Mouse (Mus musculus) heart, adult 2 months (tissue): ENCODE measurements around the gene Nt5e. TPM values are rescaled to one million over a fixed set of nuclear protein-coding genes. Genes with fewer than 3 reads are reported as not detected.

Source experiments
- DNase-seq, 2 experiments: peaks; one replicate each; pipeline ENCODE4 v3.0.0; 2021
- H3K27ac ChIP-seq: fragments of 200-600 bp; 2 replicates; pipeline ENCODE4 v1.8.1; 2022
- H3K27me3 ChIP-seq: fragments of 200-500 bp; 2 replicates; pipeline ENCODE4 v1.6.1; 2012; ENCODE audit warnings: mild to moderate bottlenecking, low read length, inconsistent platforms, mixed read lengths; ENCODE audit not compliant: control insufficient read depth, insufficient read depth
- H3K36me3 ChIP-seq: fragments of 200-500 bp; 2 replicates; pipeline ENCODE4 v1.6.1; 2012; ENCODE audit warnings: low read length, inconsistent platforms; ENCODE audit not compliant: control insufficient read depth, insufficient read depth
- H3K4me1 ChIP-seq: fragments of 200-500 bp; 2 replicates; pipeline ENCODE4 v1.6.1; 2011; ENCODE audit warnings: low read length; ENCODE audit not compliant: control insufficient read depth, insufficient read depth
- H3K4me3 ChIP-seq: fragments of 200-600 bp; 2 replicates; pipeline ENCODE4 v1.8.1; 2022
- H3K79me2 ChIP-seq: fragments of 200-500 bp; replicated peaks from 2 replicates; pipeline ENCODE4 v1.6.1; 2012; ENCODE audit warnings: mild to moderate bottlenecking, inconsistent platforms, low read length, moderate library complexity, mixed read lengths; ENCODE audit not compliant: control insufficient read depth, insufficient read depth
- H3K9ac ChIP-seq: fragments of 200-500 bp; 2 replicates; pipeline ENCODE4 v1.6.1; 2012; ENCODE audit warnings: low read depth, mild to moderate bottlenecking, control low read depth, inconsistent platforms, low read length, mixed read lengths
- CTCF ChIP-seq: fragments of 200-600 bp; IDR thresholded peaks from 2 replicates; pipeline ENCODE4 v1.8.1; 2022; ENCODE audit warnings: antibody characterized with exemption, mild to moderate bottlenecking, moderate library complexity
- EP300 ChIP-seq: fragments of 200-500 bp; IDR thresholded peaks from 2 replicates; pipeline ENCODE4 v1.6.1; 2011; ENCODE audit warnings: low read depth, low read length, control low read depth; ENCODE audit not compliant: insufficient read depth
- POLR2A ChIP-seq: fragments of 200-500 bp; IDR thresholded peaks from 2 replicates; pipeline ENCODE4 v1.6.1; 2011; ENCODE audit warnings: mild to moderate bottlenecking, low read depth, low read length, control low read depth; ENCODE audit not compliant: insufficient read depth
- WGBS: fragments of 180-500 bp; shearing (Covaris S2); methylation state at CpG from one replicate; pipeline ENCODE4 v1.1.7; 2018; 5-methylcytosine and 5-hydroxymethylcytosine counted together
- intact Hi-C: fragments of 180-260 bp; cut with DNase I; formaldehyde crosslinking; loops from one replicate; pipeline ENCODE4 v1.15.1; 2025
- polyA plus RNA-seq: library from polyadenylated mRNA; depleted of rRNA; stranded (reverse); fragments of >200 nt; gene quantifications from 2 replicates; pipeline ENCODE4 v1.2.3, GENCODE M21; 2012
- total RNA-seq, 2 experiments: library from RNA; stranded (reverse); gene quantifications; 2 replicates each; pipeline ENCODE4 v1.2.3; 2021

Nt5e gene
- total and polyA plus RNA-seq, 3 experiments: 8.1 to 15.5 (median 13.4) TPM

DNA sequence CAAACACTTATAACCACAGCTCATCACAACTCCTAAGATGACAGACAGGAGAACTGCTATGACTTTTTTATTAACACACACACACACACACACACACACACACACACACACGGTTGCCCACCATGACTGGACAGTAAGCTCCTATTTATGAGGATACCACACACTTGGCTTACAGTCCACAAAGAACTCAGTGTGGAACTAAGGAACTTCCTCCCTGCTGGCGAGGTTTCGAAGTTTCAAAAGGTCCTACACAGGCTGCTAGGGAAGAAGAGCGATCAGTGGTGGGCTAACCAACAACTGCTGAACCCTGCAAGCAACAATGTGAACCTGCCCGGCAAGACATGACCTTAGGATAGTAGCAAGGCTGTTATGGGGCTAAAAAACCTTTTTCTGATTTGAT is 50.5 kb downstream of the Nt5e start:
- WGBS: 86% methylated on average over 5 of the region's 5 CpGs
- Histone ChIP-seq H3K79me2 (no peaks in the 10 kb centered on the region), H3K27ac (no peak overlapping the region), H3K4me1 (no peaks in the 10 kb centered on the region), H3K36me3 (no peaks in the 10 kb centered on the region), H3K9ac (no peak overlapping the region), H3K27me3 (no peaks in the 10 kb centered on the region), H3K4me3 (no peak overlapping the region)
- TF ChIP-seq EP300: no peak
- no peak for TF ChIP-seq CTCF
- TF ChIP-seq POLR2A: no peak
- intact Hi-C loops: no loop called here
- DNase-seq: no peak

GRCm38 (mm10) chr9:88379057-88379456 is 52.1 kb downstream of the Nt5e start:
- Histone ChIP-seq H3K27me3 (no peaks in the 10 kb centered on the region), H3K36me3 (no peaks in the 10 kb centered on the region; the same call in 1 of the 2 replicates), H3K27ac (no peak overlapping the region), H3K79me2 (no peaks in the 10 kb centered on the region), H3K9ac (no peak overlapping the region), H3K4me3 (no peak overlapping the region), H3K4me1 (no peaks in the 10 kb centered on the region)
- intact Hi-C loops: no loop called here
- TF ChIP-seq CTCF: no peak
- no peak for TF ChIP-seq EP300
- 83% methylated on average over 3 of the region's 3 CpGs for WGBS
- no peak for DNase-seq

- DNase-seq: no peak
- H3K9ac ChIP-seq: no peak overlapping the region
- no peak for TF ChIP-seq CTCF
- no peak for TF ChIP-seq POLR2A
- no peak for TF ChIP-seq EP300
- H3K4me3 ChIP-seq: no peak overlapping the region
- H3K36me3 ChIP-seq: no peaks in the 10 kb centered on the region; the same call in 1 of the 2 replicates
- no peaks in the 10 kb centered on the region for H3K27me3 ChIP-seq
- WGBS: 72% methylated on average over 7 of the region's 7 CpGs
- no peaks in the 10 kb centered on the region for H3K4me1 ChIP-seq
- intact Hi-C loops: no loop called here
- H3K27ac ChIP-seq: no peak overlapping the region
- H3K79me2 ChIP-seq: no peaks in the 10 kb centered on the region
Observed at GRCm38 (mm10) chr9:88380076-88380475, 53.1 kb downstream of the Nt5e start.

DNA sequence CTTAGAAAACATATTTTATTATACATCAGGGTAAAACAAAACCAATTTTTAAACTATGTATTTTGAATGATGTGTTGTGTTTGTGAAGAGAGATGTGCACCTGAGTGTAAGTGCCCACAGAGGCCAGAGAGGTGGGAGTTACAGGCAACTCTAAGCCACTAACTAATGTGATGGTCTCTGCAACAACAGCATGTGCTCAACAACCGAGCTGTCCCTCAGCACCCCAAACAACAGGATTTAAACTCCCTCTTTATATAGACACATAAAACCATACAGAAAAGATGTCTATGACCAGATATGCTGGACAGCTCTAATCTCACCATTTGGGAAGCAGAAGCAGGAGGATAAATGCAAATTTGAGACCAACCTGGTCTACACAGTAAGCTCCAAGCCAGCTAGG is 53.5 kb downstream of the Nt5e start:
- no peaks in the 10 kb centered on the region for H3K79me2 ChIP-seq
- intact Hi-C loops: no loop called here
- TF ChIP-seq EP300: no peak
- no peak for TF ChIP-seq POLR2A
- TF ChIP-seq CTCF: no peak
- 83% methylated on average over 1 of the region's 1 CpGs for WGBS
- no peak overlapping the region for H3K9ac ChIP-seq
- H3K4me1 ChIP-seq: no peaks in the 10 kb centered on the region
- DNase-seq: no peak
- H3K27ac ChIP-seq: no peak overlapping the region
- no peaks in the 10 kb centered on the region for H3K27me3 ChIP-seq
- H3K4me3 ChIP-seq: no peak overlapping the region
- no peaks in the 10 kb centered on the region; the same call in 1 of the 2 replicates for H3K36me3 ChIP-seq

DNA sequence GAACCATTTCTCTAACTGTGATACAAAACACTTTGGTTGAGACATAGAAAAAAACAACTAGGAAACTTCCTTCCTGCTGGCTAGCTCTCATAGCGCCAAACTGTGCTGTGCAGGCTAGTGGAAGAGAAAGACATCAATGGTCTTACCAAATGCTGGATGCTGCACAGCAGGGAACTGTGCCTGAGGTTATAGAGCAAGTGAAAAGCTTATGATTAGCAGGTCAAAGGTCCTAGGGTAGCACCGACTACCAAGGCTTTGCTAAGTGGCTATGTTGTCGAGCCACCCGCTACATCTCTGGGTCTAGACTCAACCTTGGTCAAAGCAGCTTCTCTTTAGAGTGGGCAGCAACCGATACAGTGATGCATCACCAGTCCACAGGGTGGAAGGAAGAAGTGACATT is 61.8 kb downstream of the Nt5e start:
- Histone ChIP-seq H3K27me3 (no peaks in the 10 kb centered on the region), H3K4me3 (no peak overlapping the region), H3K9ac (no peak overlapping the region), H3K36me3 (no peaks in the 10 kb centered on the region), H3K27ac (no peak overlapping the region), H3K79me2 (no peaks in the 10 kb centered on the region), H3K4me1 (no peaks in the 10 kb centered on the region)
- 88% methylated on average over 5 of the region's 5 CpGs for WGBS
- intact Hi-C loops: no loop called here
- DNase-seq: no peak
- TF ChIP-seq CTCF (no peak), POLR2A (no peak), EP300 (no peak)

- H3K9ac ChIP-seq: no peak overlapping the region
- no peaks in the 10 kb centered on the region for H3K4me1 ChIP-seq
- H3K27me3 ChIP-seq: no peaks in the 10 kb centered on the region
- no peak for DNase-seq
- TF ChIP-seq POLR2A (no peak), EP300 (no peak), CTCF (no peak)
- WGBS: 85% methylated on average over 8 of the region's 8 CpGs
- H3K27ac ChIP-seq: no peak overlapping the region
- H3K4me3 ChIP-seq: no peak overlapping the region
- intact Hi-C loops: no loop called here
- H3K36me3 ChIP-seq: no peaks in the 10 kb centered on the region
- H3K79me2 ChIP-seq: no peaks in the 10 kb centered on the region
Observed at GRCm38 (mm10) chr9:88394852-88395251, 67.9 kb downstream of the Nt5e start.

GRCm38 (mm10) chr9:88398461-88398860 is 71.5 kb downstream of the Nt5e start:
- no peaks in the 10 kb centered on the region for H3K4me1 ChIP-seq
- H3K4me3 ChIP-seq: no peak overlapping the region
- WGBS: 83% methylated on average over 1 of the region's 1 CpGs
- DNase-seq: no peak
- peak; percentile 69 for TF ChIP-seq CTCF
- no peak for TF ChIP-seq POLR2A
- H3K36me3 ChIP-seq: no peaks in the 10 kb centered on the region
- intact Hi-C loops: loop anchor here (2.0 kb wide), 1 partner anchor 158 kb away; no protein-coding TSS in a partner anchor
- no peak overlapping the region for H3K27ac ChIP-seq
- no peaks in the 10 kb centered on the region for H3K79me2 ChIP-seq
- H3K27me3 ChIP-seq: no peaks in the 10 kb centered on the region
- no peak overlapping the region for H3K9ac ChIP-seq
